Mouse (Mus musculus): ENCODE measurements around the gene Boll.
"Not testable (repeated sequence)": the region's sequence is repeated elsewhere in the genome, so short reads cannot be mapped to it uniquely, and the experiment has no call there.

DNA sequence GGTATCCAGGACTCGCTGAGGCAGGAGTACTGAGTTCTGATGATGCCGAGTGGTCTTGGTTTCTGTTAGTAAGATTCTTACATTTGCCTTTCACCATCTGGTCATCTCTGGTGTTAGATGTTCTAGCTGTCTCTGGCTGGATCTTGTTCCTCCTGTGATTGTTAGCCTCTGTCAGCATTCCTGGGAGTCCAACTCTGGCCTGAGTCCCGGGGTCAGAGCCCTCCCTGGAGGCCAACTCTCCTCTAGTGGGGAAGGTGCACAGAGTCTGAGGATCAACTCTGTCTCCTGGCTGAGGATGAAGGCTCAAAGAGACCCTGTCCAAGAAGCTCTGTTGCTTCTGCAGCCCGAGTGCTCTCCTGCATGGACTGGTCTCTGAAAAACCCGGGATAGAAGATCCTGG is 37.8 kb downstream of the Boll start:
- TF ChIP-seq CTCF (IDR thresholded peaks at IDR 0.05; ENCODE audit: control insufficient read depth, insufficient read depth, insufficient read length); MYOG (IDR thresholded peaks at IDR 0.05; ENCODE audit: control insufficient read depth, extremely low read depth, insufficient read length): not testable (repeated sequence)
